Mouse (Mus musculus): ENCODE measurements around the gene Nepn.
A peak's percentile ranks its signal among the peaks of the same experiment; 100 is the strongest.
"Not testable (repeated sequence)": the region's sequence is repeated elsewhere in the genome, so short reads cannot be mapped to it uniquely, and the experiment has no call there.

Nepn gene

GRCm38 (mm10) chr10:52388922-52389430 lies at the start of gene Nepn:
Gene Nepn (plus strand): TSS chr10:52388972.
- DNase-seq (ENCODE audit: low spot score in 2 of 2), result no peak

GRCm38 (mm10) chr10:52343324-52343723 lies 45.4 kb upstream of the Nepn start:
- DNase-seq (ENCODE audit: low spot score in 2 of 2), result not testable (repeated sequence)

- no peak for DNase-seq (ENCODE audit: low spot score in 2 of 2)
These were observed 35.6 kb upstream of the Nepn start for GRCm38 (mm10) chr10:52353184-52353583.

GRCm38 (mm10) chr10:52358467-52358866 lies 30.3 kb upstream of the Nepn start, which contains the start of gene Gm26741:
Gene Gm26741 (plus strand): TSS chr10:52358767.
- no peak for DNase-seq (ENCODE audit: low spot score in 2 of 2)

- DNase-seq (ENCODE audit: low spot score in 2 of 2), result no peak
These were observed 28.5 kb upstream of the Nepn start for GRCm38 (mm10) chr10:52360241-52360735.

- DNase-seq (ENCODE audit: low spot score in 2 of 2), result no peak
These were observed 27.7 kb upstream of the Nepn start for GRCm38 (mm10) chr10:52360862-52361609.

GRCm38 (mm10) chr10:52368376-52368775 lies 20.4 kb upstream of the Nepn start:
- no peak for DNase-seq (ENCODE audit: low spot score in 2 of 2)

GRCm38 (mm10) chr10:52373834-52374233 lies 14.9 kb upstream of the Nepn start:
- DNase-seq (ENCODE audit: low spot score in 2 of 2), result no peak

GRCm38 (mm10) chr10:52374651-52375050 lies 14.1 kb upstream of the Nepn start:
- DNase-seq (ENCODE audit: low spot score in 2 of 2), result no peak

- DNase-seq (ENCODE audit: low spot score in 2 of 2), result no peak
These were observed 12.3 kb upstream of the Nepn start for GRCm38 (mm10) chr10:52376422-52376821.

GRCm38 (mm10) chr10:52377813-52378212 lies 11.0 kb upstream of the Nepn start:
- DNase-seq (ENCODE audit: low spot score in 2 of 2), result no peak

- peak in 1 of 2 experiments; percentile 44 for DNase-seq (ENCODE audit: low spot score in 2 of 2)
These were observed 7.4 kb upstream of the Nepn start for GRCm38 (mm10) chr10:52381321-52381801.

GRCm38 (mm10) chr10:52381845-52382591 lies 6.8 kb upstream of the Nepn start, which contains the start of gene Gopc:
Gene Gopc (minus strand): TSS chr10:52382124.
- peak; percentile 95 to 97 for DNase-seq (ENCODE audit: low spot score in 2 of 2)

GRCm38 (mm10) chr10:52383022-52383421 lies 5.8 kb upstream of the Nepn start:
- DNase-seq (ENCODE audit: low spot score in 2 of 2), result no peak

GRCm38 (mm10) chr10:52383522-52383921 lies 5.2 kb upstream of the Nepn start:
- no peak for DNase-seq (ENCODE audit: low spot score in 2 of 2)

GRCm38 (mm10) chr10:52384823-52385610 lies 3.8 kb upstream of the Nepn start:
- peak in 1 of 2 experiments; percentile 30 for DNase-seq (ENCODE audit: low spot score in 2 of 2)

GRCm38 (mm10) chr10:52387192-52387591 lies 1.6 kb upstream of the Nepn start:
- no peak for DNase-seq (ENCODE audit: low spot score in 2 of 2)

- DNase-seq (ENCODE audit: low spot score in 2 of 2), result no peak
These were observed 666 bp downstream of the Nepn start for GRCm38 (mm10) chr10:52389438-52389837.

GRCm38 (mm10) chr10:52391208-52391607 lies 2.4 kb downstream of the Nepn start:
- DNase-seq (ENCODE audit: low spot score in 2 of 2), result no peak

- no peak for DNase-seq (ENCODE audit: low spot score in 2 of 2)
These were observed 7.9 kb downstream of the Nepn start for GRCm38 (mm10) chr10:52396647-52397046.

GRCm38 (mm10) chr10:52398715-52399114 lies 9.9 kb downstream of the Nepn start:
- no peak for DNase-seq (ENCODE audit: low spot score in 2 of 2)
